Mouse (Mus musculus): ENCODE measurements around the gene Ndrg4.

DNA sequence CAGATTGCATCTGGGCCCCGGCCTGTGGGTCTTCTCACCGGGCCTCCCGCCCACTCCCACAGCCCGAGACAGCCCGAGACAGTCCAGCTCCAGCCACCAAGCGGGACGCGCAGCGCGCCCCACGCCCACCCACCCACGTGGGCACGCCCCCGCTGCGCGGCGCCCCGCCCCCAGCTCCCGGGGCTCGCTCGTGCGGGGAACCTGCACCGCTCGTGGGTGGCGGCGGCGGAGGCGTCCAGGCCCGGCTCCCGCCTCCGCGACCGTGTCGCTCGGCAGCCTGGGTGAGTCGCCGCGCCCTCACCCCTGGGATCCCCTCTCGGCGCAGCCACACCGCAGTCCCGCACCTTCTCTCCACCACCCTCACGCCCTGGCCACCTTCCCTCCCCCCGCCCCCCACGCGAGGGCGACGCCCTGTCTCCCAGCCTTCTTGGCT lies 827 bp downstream of the Ndrg4 start:
- TF ChIP-seq MYOG (IDR thresholded peaks at IDR 0.05; ENCODE audit: control insufficient read depth, extremely low read depth, insufficient read length) (no peak), MAX (IDR thresholded peaks at IDR 0.05) (no peak), USF1 (IDR thresholded peaks at IDR 0.05; ENCODE audit: low read depth) (no peak), CTCF (IDR thresholded peaks at IDR 0.05; ENCODE audit: control insufficient read depth, insufficient read depth, insufficient read length) (no peak)
